Mouse (Mus musculus) layer of hippocampus, adult 18-20 months (tissue): ENCODE data around the gene Uqcr10. TPM values are rescaled to one million over a fixed set of nuclear protein-coding genes. Genes with fewer than 3 reads are reported as not detected.
"Not testable (repeated sequence)": the region's sequence is repeated elsewhere in the genome, so short reads cannot be mapped to it uniquely, and the experiment has no call there.

Experiments
- DNase-seq, 2 experiments: peaks; one replicate each; pipeline ENCODE4 v3.0.0; 2022; ENCODE audit warnings: low spot score in 2 of 2
- total RNA-seq, 2 experiments: library from RNA; stranded (reverse); gene quantifications; 2 replicates each; pipeline ENCODE4 v1.2.3; 2021

Gene Uqcr10
- total RNA-seq, 2 experiments from 2014 or later: 372 to 389 TPM

GRCm38 (mm10) chr11:4716530-4717236, 12.5 kb upstream of the Uqcr10 start:
- DNase-seq: no peak

DNA sequence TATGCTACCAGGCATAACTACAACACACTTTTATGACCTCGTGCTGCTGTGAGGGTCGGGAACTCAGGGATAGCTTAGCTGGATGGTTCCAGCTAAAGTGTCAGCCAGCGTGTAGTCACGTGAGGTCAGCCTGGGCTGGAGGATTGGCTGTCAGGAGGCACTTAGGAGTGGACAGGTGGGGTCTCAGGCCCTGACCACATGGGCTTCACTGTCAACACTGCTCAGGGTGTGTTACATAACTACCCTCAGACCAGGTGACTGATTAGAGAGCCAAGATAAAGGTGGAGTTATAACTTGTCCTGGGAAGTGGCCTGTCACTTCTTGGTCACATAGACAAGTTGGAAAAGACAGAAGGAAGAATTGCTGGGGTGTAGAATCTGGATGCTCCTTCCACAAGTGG, 11.5 kb upstream of the Uqcr10 start:
- no peak for DNase-seq

DNA sequence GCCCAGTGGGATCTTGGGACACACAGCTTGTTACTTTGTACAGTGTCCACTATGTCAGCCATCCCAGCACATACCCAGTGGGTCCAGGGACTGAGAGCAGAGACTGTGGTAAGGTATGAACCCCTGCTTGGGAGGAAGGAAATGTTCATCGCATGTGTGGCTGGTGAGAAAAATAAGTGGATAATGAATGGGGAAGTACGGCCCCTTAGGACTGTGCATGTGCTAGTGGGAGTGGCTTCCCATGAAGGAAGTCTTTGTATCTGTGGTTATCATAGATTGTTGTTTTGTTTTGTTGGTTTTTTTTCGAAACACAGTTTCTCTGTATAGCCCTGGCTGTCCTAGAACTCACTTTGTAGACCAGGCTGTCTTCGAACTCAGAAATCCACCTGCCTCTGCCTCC, 10.6 kb upstream of the Uqcr10 start:
- no peak for DNase-seq

DNA sequence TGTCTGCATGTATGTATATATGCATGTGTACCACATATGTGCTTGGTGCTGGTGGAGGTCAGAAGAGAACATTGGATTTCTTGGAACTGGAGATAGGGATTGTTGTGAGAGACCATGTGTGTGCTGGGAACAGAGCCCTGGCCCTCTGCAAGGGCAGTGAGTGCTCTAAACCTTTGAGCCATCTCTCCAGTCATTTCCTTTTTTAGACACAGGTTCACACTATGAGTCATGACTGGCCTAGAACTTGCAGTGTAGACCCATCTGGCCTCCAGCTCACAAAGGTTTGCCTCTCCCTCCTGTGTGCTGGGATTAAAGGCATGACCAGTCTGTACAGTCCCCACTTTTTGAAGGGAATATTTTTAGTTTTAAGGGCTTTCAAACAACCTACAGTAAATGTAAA, 8.7 kb upstream of the Uqcr10 start:
- DNase-seq: no peak

GRCm38 (mm10) chr11:4710188-4710587, 6.0 kb upstream of the Uqcr10 start:
- DNase-seq: not testable (repeated sequence)

- DNase-seq: no peak
These were observed 1.0 kb upstream of the Uqcr10 start for GRCm38 (mm10) chr11:4705178-4705577.

GRCm38 (mm10) chr11:4703688-4704071, 462 bp downstream of the Uqcr10 start:
- DNase-seq: no peak

GRCm38 (mm10) chr11:4700726-4701125, 3.4 kb downstream of the Uqcr10 start:
- no peak for DNase-seq

GRCm38 (mm10) chr11:4697043-4697983, 6.8 kb downstream of the Uqcr10 start:
- peak; percentile 75 to 88 for DNase-seq

- DNase-seq: no peak
These were observed 12.0 kb downstream of the Uqcr10 start for GRCm38 (mm10) chr11:4692162-4692561.

- DNase-seq: peak in 1 of 2 experiments; percentile 59
These were observed 12.9 kb downstream of the Uqcr10 start for GRCm38 (mm10) chr11:4691213-4691612.

- DNase-seq: no peak
These were observed 13.8 kb downstream of the Uqcr10 start for GRCm38 (mm10) chr11:4690353-4690752.

DNA sequence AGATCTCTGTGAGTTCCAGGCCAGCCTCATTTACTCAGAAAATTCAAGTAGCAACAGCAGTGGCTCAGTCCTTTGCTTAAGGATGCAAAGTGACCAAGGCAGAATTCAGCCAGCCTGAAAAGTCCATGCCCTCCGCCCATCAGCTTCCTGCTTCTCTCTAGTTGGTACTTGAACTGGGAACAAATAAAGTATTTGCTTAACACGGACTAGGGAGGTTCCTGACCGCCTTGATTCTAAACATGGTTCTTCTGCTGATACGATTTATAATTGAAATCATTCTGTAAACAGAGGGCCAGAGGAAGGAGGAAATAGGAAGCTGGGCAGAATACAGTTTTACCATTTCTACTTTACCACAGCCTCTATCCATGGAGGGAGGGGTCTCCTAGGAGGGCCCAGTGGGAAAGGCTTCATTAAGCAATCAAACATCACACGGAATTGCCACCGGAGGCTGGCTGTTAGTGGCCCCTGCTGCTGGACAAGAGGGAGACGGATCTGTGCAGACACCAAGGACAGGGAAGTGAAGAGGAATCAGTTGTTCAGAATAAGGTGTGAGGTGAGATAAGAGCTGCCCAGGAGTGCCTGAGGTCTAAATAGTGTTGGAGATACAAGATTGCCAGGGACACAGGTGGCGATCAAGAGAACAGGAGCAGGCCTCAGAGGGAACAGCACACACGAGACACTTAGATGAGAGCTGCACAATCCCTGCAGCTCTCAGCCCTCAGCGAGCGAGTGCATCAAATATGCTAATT, 15.3 kb downstream of the Uqcr10 start:
- DNase-seq: no peak

- DNase-seq: no peak
These were observed 16.3 kb downstream of the Uqcr10 start for GRCm38 (mm10) chr11:4687874-4688273.

DNA sequence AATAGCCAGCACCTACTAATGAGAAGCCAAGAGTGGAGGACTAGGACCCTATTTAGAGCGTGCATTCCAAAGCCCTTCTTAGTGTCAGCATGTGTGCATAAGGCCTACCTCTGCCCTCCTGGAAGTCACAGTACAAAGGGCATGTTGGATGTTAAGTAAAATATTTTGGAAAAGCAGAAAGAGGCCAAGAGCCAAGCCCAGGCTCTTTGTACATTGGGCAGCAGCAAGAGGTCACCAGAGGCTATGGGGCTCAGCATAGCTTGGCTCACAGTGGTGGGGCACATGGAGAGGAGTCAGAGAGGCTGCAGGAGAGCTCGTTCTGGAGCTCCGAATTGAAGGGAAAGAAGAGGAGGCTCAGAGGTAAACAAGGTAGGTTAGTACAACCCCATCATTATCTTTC, 17.1 kb downstream of the Uqcr10 start:
- no peak for DNase-seq

GRCm38 (mm10) chr11:4685510-4685909, 18.6 kb downstream of the Uqcr10 start:
- no peak for DNase-seq

GRCm38 (mm10) chr11:4685071-4685470, 19.1 kb downstream of the Uqcr10 start:
- no peak for DNase-seq

GRCm38 (mm10) chr11:4684186-4684585, 20.0 kb downstream of the Uqcr10 start:
- no peak for DNase-seq

DNA sequence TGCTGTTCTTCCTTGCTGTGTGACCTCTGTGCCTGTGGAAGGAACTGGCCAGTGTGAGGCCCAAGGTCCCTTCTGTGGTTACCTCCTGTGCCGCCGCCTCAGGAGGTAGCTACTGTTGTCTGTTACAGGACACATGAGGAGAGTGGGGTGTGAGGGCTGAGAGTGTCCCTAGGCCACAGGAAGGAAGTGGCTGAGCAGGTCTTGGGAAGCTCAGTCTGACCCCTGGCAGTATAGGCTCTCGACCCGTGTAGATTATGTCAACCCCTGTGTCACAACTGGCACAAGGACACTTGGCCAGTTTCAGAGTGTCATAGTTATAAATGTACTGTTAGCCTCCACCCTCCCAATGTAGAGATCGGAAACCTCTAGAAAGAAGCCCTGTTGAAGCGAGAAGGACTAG, 20.6 kb downstream of the Uqcr10 start:
- DNase-seq: no peak

DNA sequence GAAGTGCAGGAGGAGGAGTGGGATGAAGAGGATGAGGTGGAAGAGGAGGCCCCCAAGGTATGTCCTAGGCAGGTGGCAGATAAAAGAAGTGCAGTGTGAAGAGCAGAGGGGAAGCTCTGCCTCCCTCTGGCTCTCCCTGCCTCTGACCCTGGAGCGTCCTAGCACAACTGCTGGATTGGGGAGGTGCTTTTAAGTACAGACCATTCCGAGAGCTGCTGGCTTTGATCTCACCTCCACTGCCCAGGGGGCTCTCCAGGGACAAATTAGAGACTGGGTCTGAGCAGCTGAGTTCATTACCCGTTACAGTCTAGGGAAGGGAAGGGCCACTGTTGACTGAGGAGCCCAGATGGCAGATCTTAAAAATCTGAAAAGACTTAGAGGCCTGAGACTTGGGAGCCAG, 24.0 kb downstream of the Uqcr10 start:
- DNase-seq: no peak

DNA sequence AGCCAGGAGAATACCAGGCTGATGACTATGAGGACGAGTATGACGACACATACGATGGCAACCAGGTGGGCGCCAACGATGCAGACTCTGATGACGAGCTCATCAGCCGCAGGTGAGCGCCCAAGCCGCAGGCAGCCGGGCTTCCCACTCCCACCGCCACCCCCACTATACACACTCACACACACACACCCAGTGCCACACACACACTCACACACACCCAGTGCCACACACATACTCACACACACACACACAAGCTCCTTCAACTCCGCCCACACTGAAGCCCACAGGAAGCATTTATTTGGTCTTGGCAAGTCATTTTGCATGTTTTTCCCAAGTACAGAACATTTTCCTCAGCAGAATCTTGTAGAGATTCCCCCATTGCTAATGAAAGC, 24.7 kb downstream of the Uqcr10 start:
- peak in 1 of 2 experiments; percentile 61 for DNase-seq
